Mouse (Mus musculus) large intestine, adult 2 months (tissue): ENCODE measurements around the gene Mtcl1. TPM values are rescaled to one million over a fixed set of nuclear protein-coding genes. Genes with fewer than 3 reads are reported as not detected.

ENCODE experiments used
- DNase-seq: peaks from one replicate; pipeline ENCODE4 v3.0.0-alpha.2; 2012; ENCODE audit warnings: low read depth, low spot score
- WGBS: fragments of 180-500 bp; shearing (Covaris S2); methylation state at CpG from one replicate; pipeline ENCODE4 v1.1.7; 2018; 5-methylcytosine and 5-hydroxymethylcytosine counted together
- polyA plus RNA-seq: library from polyadenylated mRNA; depleted of rRNA; stranded (reverse); fragments of >200 nt; gene quantifications from 2 replicates; pipeline ENCODE4 v1.2.3, GENCODE M21; 2012

Gene Mtcl1
- polyA plus RNA-seq, 1 experiment: 0.88 TPM

GRCm38 (mm10) chr17:66412155-66412970, 37.2 kb downstream of the Mtcl1 start:
- no peak for DNase-seq
- WGBS: 86% methylated on average over 12 of the region's 12 CpGs

DNA sequence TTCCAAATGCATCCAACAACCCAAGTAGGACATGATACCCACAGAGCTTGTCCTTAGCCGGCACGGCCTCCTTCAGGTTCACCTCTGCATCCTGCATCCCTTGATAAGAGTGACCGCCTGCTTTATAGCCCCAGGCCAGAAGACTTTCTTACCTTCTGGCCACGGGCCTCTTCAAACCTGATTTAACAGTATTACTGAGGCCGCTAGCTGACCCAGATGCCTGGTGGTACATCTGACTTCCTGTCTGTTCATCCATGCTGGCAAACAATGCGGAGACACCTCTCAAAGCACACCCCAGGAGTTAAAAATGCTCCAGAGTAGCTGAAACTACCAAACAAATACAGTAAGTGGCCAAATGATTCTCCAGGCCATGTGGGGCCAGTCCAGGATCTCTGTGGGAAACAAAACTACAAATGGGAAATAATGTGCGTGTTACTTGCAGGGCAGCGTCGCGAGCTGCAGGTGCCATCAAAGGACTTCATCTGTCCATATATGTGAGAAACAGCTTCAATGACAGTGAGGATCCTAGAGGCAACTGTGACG, 38.6 kb downstream of the Mtcl1 start:
- DNase-seq: no peak
- 94% methylated on average over 11 of the region's 11 CpGs for WGBS

- WGBS: 61% methylated on average over 9 of the region's 9 CpGs
- no peak for DNase-seq
These were observed 40.4 kb downstream of the Mtcl1 start for GRCm38 (mm10) chr17:66409070-66409605.

DNA sequence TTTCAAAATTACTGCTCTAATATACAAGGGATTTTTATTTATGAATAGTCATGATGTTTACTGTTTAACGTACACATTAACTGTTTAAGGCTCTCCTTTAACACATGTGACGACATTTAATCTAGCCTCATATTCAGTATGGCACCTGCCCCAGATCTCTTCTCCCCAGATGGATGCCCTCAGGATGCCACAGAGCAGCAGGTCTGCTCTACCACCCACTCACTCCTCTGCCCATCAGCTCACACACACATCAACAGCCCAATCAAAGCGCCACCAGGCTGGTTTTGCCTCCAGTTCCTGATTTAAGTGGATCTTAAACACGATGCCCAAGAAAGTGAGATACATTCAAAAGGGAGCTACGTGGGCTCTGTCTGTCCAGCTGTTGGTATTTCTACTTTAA, 41.1 kb downstream of the Mtcl1 start:
- 93% methylated on average over 5 of the region's 5 CpGs for WGBS
- DNase-seq: no peak

GRCm38 (mm10) chr17:66407833-66408232, 41.7 kb downstream of the Mtcl1 start:
- WGBS: 79% methylated on average over 8 of the region's 8 CpGs
- DNase-seq: no peak

GRCm38 (mm10) chr17:66405601-66406000, 43.9 kb downstream of the Mtcl1 start:
- WGBS: 57% methylated on average over 7 of the region's 7 CpGs
- no peak for DNase-seq

- 22% methylated on average over 10 of the region's 10 CpGs for WGBS
- DNase-seq: no peak
These were observed 44.5 kb downstream of the Mtcl1 start for GRCm38 (mm10) chr17:66404883-66405590.

GRCm38 (mm10) chr17:66402791-66403470, 46.6 kb downstream of the Mtcl1 start:
- WGBS: 60% methylated on average over 6 of the region's 6 CpGs
- no peak for DNase-seq

DNA sequence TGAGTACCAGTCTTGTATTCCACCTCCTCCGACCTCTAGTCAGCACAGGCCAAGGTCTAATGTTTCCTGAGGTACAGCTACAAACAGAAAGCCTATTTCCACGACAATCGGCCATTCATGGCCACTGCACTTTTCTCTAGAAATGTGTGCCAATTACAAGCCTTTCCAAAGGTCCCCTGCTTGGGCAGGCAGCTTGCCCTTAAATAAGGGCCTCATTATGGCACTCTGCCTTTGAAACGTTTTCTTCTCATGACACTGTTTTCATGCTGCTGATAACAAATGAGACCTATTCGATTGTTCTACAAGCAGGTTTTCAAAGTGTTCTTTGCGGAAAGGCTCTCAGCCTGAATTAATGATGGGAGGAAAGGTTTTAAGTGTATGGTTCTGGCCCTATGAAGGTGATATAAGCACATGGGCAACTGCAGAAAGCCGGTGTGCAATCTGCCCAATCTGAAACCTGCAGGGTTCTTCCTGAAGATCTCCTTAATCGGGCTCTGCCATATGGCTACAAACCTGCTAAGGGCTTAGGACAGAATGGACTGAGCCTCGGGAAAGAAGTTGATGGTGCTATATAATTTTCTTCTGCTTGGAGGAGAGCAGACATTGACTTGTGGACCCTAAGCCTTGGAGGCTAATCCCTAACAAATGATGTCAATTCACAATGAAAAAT, 47.8 kb downstream of the Mtcl1 start:
- WGBS: 67% methylated on average over 9 of the region's 9 CpGs
- DNase-seq: no peak

DNA sequence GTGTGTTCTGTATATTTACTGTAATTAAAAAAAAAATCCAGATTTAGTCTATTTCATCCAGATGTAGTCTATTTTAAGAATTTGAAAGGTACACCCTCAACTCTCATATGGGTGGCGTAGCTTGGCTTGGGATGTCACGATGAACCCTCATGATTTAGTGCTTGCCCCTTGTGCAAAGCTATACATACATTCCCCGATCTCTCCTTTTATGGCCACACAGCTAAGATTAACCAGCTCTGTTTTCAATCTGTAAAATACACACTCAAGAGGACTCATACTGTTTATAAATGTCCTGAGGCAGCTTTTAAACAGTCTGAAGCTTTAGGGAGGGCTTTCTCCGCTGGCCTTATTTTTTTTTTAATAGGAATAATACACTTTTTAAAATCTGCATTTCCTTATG, 49.8 kb downstream of the Mtcl1 start:
- no peak for DNase-seq
- WGBS: 80% methylated on average over 4 of the region's 4 CpGs

DNA sequence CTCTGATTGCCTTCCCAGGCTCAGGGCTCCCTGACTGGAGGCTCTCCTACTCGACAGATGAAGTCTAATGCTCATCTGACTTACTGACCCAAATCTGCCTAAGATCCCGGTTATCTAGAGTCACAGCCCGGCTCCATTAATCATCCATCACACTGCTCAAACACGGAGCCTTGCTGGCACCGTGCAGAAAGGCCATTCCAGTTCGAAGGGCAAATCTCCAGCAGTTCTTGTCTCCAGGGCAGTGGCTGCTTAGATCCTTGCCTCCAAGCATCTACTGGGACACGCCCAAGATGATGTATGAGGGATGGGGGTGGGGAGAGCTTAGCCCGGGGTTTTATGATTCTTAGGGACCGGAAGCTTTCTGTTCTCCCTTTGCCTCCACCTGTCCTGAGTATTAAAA, 55.0 kb downstream of the Mtcl1 start:
- no peak for DNase-seq
- WGBS: 18% methylated on average over 9 of the region's 9 CpGs

DNA sequence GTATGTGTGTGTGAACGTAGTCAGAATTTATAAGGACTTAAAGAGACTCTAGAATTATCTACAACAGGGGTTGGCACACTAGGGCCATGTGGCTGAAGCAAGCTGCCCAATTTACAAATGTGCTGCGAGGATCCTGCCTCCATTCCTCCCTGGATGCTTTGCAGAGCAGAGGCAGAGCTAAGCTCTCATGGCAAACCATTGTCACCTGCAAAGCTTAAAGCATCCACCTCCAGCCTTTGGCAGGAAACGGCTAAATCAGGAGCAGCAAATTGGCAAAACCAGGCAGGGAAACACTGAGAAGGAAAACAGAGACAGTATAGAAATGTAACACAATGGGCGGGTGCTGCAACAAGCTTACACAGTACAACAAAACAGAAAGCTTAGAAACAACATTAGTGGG, 61.2 kb downstream of the Mtcl1 start:
- no peak for DNase-seq
- WGBS: 91% methylated on average over 4 of the region's 4 CpGs

DNA sequence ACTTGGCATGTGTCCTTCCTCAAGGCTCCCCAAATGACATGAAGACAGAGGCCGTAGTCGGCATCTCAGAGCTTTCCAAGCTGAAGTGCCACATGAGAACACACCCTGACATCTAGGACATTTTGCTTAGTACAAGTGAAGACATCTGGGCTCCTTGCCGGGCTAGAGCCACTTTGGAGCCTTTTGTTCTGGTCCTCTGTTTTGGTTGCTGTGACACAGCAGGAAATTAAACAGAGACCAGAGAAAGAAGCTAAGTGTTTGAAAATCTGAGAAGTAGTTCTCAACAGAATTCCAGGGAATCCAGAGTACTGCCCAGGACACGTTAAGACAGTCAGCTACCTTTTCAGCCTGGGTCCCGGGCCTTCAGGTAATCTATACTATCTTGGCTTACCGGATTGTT, 68.2 kb downstream of the Mtcl1 start:
- DNase-seq: no peak
- WGBS: 84% methylated on average over 6 of the region's 6 CpGs

DNA sequence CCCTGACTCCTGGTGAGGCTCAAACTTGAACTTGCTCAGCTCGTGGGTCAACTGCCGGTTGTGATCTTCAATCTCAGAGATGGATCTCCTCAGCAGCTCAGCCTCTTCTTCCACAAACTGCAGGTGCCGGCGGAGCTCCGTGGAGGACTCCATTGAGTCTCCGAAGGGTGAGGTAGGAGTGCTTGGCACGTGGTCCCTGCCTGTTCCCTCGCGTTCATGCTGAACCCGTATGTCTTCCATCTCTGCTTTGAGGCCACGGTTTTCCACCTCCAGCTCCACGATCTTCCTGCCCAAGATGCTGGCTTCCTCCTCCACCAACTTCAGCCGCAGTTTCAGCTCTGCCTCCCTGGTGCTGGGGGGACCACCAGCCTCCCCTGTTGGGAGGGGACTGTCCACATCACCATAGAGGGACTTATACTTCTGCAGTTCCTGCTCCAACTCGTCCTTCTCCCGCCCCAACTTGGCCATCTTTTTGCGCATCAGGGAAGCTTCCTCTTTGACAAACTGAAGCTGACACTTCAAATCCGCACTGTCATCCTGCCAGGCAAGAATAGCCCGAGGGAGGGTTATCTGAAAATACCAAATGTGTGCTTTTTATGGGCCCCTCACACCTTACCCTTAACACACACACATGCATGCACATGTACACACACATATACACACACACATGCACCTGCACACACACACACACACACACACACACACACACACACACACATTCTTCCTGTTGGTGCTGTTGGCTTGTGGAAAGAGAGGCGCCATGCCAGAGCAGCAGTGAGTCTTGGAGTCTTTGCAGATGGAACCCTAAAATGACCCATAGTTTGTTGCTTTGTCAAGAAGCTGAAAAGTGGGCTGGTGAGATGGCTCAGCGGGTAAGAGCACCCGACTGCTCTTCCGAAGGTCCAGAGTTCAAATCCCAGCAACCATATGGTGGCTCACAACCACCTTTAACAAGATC, 69.4 kb downstream of the Mtcl1 start:
- 95% methylated on average over 22 of the region's 22 CpGs for WGBS
- DNase-seq: no peak

DNA sequence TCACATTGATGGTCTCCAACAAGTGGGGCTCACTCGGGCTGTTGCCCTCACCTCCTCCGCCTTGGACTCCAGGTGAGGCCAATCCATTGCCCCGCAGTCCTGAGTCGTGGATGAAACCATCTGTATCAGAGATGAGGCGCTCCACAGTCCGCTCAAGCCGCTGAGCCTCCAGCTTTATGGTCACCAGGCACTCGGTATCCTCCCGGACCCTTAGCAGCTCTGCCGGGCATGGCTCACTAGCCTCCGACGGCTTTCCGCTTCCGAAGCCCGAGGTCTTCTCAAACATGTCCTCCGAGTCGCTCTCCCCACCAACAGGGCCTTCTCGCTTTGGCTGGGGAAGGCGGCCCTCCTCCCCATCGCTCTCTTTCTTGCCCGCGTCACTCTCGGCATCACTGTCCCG, 70.2 kb downstream of the Mtcl1 start:
- 95% methylated on average over 24 of the region's 24 CpGs for WGBS

GRCm38 (mm10) chr17:66378127-66378526, 71.4 kb downstream of the Mtcl1 start:
- no peak for DNase-seq
- 95% methylated on average over 17 of the region's 17 CpGs for WGBS

More for the DNA sequence above, 70.2 kb downstream of the Mtcl1 start:
- DNase-seq: no peak

DNA sequence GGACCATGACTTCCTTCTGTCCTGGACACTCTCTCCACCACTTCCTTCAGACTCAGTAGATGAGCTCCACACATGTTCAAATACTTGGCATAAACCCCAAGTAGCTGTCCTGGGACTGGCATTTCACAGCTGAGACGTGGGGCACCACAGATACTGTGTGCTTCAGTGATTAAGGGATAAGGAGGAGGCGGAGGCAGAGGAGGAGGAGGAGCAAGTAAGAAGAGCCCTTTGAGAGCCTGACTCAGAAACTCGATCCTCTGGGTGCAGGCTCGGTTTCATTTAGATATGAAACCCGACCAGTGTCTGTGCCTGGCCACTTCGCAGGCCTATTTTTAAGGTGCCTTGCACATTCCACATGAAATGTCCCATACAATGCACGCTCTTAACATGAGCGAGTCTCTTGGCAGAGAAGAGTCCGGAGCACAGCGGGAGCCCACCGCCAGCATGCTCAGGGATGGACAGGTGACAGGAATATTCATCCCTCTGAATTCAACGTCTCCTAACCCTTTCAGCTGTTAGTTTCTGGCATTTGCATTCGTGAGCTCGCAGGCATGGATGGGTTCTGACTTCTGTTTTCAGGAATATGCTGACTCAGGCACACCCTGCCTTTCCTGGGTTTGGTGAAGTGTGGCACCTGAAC, 74.8 kb downstream of the Mtcl1 start:
- WGBS: 72% methylated on average over 14 of the region's 14 CpGs
- no peak for DNase-seq

DNA sequence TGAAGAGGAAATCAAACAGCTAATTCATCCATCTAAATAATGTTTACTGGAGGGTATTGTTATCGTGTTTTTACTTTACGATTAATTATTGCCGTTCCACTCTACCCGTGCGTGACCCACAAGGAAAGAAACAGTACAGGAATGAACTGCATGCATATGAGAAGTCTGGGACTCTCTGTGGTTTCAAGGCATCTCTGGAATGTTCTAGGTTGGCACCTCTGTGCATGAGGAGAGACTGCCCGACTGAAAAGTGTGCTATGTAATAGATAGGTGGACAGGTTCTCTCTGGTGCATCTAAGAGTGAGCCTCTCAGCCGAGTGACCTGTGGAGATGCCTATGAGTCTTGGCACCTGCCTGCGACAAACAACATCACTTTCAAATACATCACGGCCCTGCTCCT, 78.7 kb downstream of the Mtcl1 start:
- 83% methylated on average over 9 of the region's 9 CpGs for WGBS
- DNase-seq: no peak
